Mouse (Mus musculus) kidney, postnatal 0 days (tissue): ENCODE data around the gene Pdgfb. TPM values are rescaled to one million over a fixed set of nuclear protein-coding genes. Genes with fewer than 3 reads are reported as not detected.

ENCODE experiments used
- ATAC-seq: fragments of 200-750 bp; cut with Nextera tagmentation; replicated peaks from 2 replicates; pipeline ENCODE4 v1.8.0; 2017; ENCODE audit warnings: low read depth, moderate number of reproducible peaks, moderate TSS enrichment, moderate library complexity; ENCODE audit not compliant: low FRiP score
- DNase-seq: peaks from one replicate; pipeline ENCODE4 v3.0.0-alpha.2; 2016; ENCODE audit warnings: low spot score
- H3K27ac ChIP-seq: fragments of 300-500 bp; sonication (generic); 2 replicates; pipeline ENCODE4 v1.5.1; 2014; ENCODE audit warnings: mild to moderate bottlenecking
- H3K27me3 ChIP-seq: fragments of 300-500 bp; sonication (generic); 2 replicates; pipeline ENCODE4 v1.6.1; 2014; ENCODE audit warnings: low read length, mixed read lengths; ENCODE audit not compliant: insufficient read depth
- H3K36me3 ChIP-seq: fragments of 300-500 bp; sonication (generic); 2 replicates; pipeline ENCODE4 v1.6.1; 2014; ENCODE audit warnings: low read length, mixed read lengths; ENCODE audit not compliant: insufficient read depth
- H3K4me1 ChIP-seq: fragments of 300-500 bp; sonication (generic); replicated peaks from 2 replicates; pipeline ENCODE4 v1.6.1; 2014; ENCODE audit warnings: antibody characterized with exemption, low read length, mixed read lengths; ENCODE audit not compliant: insufficient read depth
- H3K4me2 ChIP-seq: fragments of 300-500 bp; sonication (generic); 2 replicates; pipeline ENCODE4 v1.6.1; 2014; ENCODE audit warnings: mild to moderate bottlenecking, low read length, moderate library complexity, mixed read lengths
- H3K4me3 ChIP-seq: fragments of 300-500 bp; sonication (generic); replicated peaks from 2 replicates; pipeline ENCODE4 v1.5.1; 2014; ENCODE audit warnings: low read depth, low read length
- H3K9ac ChIP-seq: fragments of 300-500 bp; sonication (generic); 2 replicates; pipeline ENCODE4 v1.6.1; 2014; ENCODE audit warnings: low read depth, low read length
- H3K9me3 ChIP-seq: fragments of 300-500 bp; sonication (generic); replicated peaks from 2 replicates; pipeline ENCODE4 v1.6.1; 2016; ENCODE audit warnings: low read length, inconsistent platforms, mixed read lengths
- CTCF ChIP-seq: IDR thresholded peaks from 2 replicates; pipeline ENCODE4 v1.5.1; 2016; ENCODE audit warnings: antibody characterized with exemption, low read depth, mild to moderate bottlenecking, moderate library complexity
- WGBS: fragments of 180-500 bp; shearing (Covaris S2); extraction: QIAGEN DNeasy Blood & Tissue Kit; methylation state at CpG from one replicate; pipeline ENCODE4 v1.1.7; 2014; 5-methylcytosine and 5-hydroxymethylcytosine counted together
- microRNA-seq: library from miRNA; unstranded; fragments of <30 nt; microRNA quantifications from one replicate; pipeline ENCODE4, GENCODE M21; 2016
- polyA plus RNA-seq: library from polyadenylated mRNA; unstranded; fragments of >200 nt; fragmentation: Nextera tagmentation; extraction: Ambion mirVana; gene quantifications from 2 replicates; pipeline ENCODE4 v1.2.1, GENCODE M21; 2015

Pdgfb gene
- polyA plus RNA-seq, 1 experiment from 2014 or later, result 6.8 TPM

DNA sequence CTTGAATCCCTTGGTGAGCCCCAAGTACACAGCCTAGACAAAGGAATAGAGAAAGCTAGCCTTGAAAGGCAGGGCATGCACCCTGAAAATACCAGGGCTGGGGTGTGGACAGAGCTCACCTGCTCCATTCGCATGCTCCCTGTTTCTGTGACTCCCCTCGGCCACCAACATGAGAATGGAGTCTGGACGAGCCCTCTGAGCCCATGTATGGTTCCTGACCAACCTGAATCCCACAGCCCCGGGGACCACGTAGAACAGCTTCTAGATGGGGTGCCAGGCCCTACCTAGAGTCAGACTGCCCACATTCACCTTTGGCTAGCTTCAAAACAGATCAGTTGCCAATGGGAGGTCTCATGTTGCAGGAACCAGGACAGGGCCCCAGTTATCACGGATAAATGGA is 63.6 kb downstream of the Pdgfb start:
- H3K4me3 ChIP-seq, result no peak overlapping the region
- 0 out of 2 replicates have a peak overlapping the region, but pooled peaks have one; percentile 28 for H3K9ac ChIP-seq
- H3K36me3 ChIP-seq, result no peaks in the 10 kb centered on the region
- ATAC-seq, result no peak
- DNase-seq, result no peak
- H3K4me2 ChIP-seq, result peak overlapping the region; percentile 57; the same call in 1 of the 2 replicates
- H3K27me3 ChIP-seq, result no peaks in the 10 kb centered on the region
- H3K27ac ChIP-seq, result peak overlapping the region; percentile 85
- H3K9me3 ChIP-seq, result no peaks in the 10 kb centered on the region
- peaks cover 34% of the 10 kb centered on the region for H3K4me1 ChIP-seq
- TF ChIP-seq CTCF, result no peak
- 57% methylated on average over 6 of the region's 6 CpGs for WGBS

DNA sequence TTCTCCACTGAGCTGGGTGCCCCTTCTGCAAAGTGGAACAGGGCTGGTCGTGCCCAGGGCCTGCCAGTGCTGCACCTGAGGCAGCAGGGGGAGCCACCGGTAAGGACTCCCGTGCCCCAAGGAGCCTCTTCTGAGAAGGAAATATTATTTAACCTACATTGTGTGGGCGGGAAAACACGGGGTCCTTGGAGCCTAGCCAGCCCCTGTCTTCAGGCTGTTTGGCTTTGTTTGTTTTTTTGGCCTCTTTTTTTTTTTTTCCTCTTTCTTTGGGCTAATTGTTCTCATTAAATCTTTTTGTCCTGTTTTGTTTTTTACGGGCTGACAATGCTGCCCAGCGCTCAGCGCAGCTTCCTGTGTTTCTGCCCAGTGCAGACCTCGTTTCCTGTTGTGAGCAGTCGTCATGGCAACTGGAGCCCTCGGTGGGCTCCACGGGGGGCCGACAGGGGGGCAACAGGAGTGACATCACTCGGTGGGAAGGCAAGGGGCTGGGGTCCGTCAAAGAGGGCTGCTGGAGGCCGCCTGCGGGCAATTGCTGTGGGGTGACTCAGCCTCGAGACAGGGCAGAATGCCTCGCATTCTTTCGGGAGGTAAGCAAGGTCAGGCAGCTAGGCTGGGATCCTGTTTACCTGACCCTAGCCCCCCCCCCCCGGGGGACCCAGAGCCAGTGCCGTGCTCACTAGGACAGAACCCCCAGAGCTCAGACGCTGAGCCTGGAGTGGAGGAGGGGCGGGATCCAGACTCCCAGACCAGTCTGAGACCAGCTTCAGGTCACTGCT is 64.3 kb downstream of the Pdgfb start:
- Histone ChIP-seq H3K9ac (peak overlapping the region; percentile 28; the same call in 1 of the 2 replicates), H3K27me3 (no peaks in the 10 kb centered on the region), H3K4me1 (peaks cover 34% of the 10 kb centered on the region), H3K4me3 (peak overlapping the region; percentile 17; the same call in 1 of the 2 replicates), H3K27ac (peak overlapping the region; percentile 85), H3K36me3 (no peaks in the 10 kb centered on the region), H3K9me3 (no peaks in the 10 kb centered on the region), H3K4me2 (peak overlapping the region; percentile 57)
- TF ChIP-seq CTCF, result peak; percentile 76
- WGBS, result under 1% methylated on average over 24 of the region's 24 CpGs
- DNase-seq (peak; percentile 79), ATAC-seq (peak; percentile 58)

DNA sequence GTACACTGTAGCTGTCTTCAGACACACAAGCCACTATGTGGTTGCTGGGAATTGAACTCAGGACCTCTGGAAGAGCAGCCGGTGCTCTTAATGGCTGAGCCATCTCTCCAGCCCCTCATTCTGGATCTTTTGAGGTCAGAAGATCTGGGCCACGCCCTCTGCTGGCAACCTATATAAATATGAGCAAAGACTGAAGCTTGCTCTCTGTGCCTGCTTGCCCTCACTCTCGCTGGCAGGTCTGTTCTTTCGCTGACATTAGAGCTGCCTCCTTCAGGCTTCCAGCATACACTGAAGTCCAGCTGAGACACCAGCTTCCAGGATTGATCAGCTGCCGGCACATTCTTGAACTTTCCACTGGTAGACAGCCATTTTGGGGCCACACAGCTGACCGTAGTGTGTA is 67.1 kb downstream of the Pdgfb start:
- DNase-seq (no peak), ATAC-seq (no peak)

DNA sequence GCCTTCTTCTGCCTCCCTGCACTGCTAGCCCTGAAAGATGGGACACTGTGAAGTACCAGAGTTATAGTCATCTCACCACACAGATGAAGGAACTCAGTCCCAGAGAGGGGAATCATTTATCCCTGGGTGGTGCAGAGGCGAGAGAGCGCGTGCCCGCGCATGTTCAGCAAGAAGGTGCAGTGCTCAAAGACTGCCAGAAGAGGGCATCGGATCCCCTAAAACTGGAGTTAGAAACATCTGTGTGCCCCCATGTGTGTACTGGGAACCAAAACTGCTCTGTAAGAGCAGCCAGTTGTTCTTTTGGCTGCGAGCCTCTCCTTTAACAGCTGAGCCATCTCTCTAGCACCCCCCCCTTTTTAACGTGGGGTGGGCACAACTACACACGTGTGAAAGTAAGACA is 68.0 kb downstream of the Pdgfb start:
- H3K27ac ChIP-seq, result no peak overlapping the region
- peaks cover 22% of the 10 kb centered on the region for H3K4me1 ChIP-seq
- TF ChIP-seq CTCF, result peak; percentile 60
- no peaks in the 10 kb centered on the region for H3K36me3 ChIP-seq
- no peaks in the 10 kb centered on the region for H3K9me3 ChIP-seq
- WGBS, result 73% methylated on average over 9 of the region's 9 CpGs
- no peaks in the 10 kb centered on the region for H3K27me3 ChIP-seq
- no peak overlapping the region for H3K4me3 ChIP-seq
- peak; percentile 41 for DNase-seq
- H3K4me2 ChIP-seq, result no peak overlapping the region
- ATAC-seq, result no peak
- no peak overlapping the region for H3K9ac ChIP-seq

More for the DNA sequence above, 67.1 kb downstream of the Pdgfb start:
- Histone ChIP-seq H3K9me3 (no peaks in the 10 kb centered on the region), H3K9ac (no peak overlapping the region), H3K4me3 (no peak overlapping the region), H3K27me3 (no peaks in the 10 kb centered on the region), H3K36me3 (no peaks in the 10 kb centered on the region), H3K4me2 (no peak overlapping the region), H3K27ac (no peak overlapping the region), H3K4me1 (peaks cover 30% of the 10 kb centered on the region)
- WGBS, result 69% methylated on average over 6 of the region's 6 CpGs
- peak; percentile 22; the same call in 1 of the 2 replicates for TF ChIP-seq CTCF

DNA sequence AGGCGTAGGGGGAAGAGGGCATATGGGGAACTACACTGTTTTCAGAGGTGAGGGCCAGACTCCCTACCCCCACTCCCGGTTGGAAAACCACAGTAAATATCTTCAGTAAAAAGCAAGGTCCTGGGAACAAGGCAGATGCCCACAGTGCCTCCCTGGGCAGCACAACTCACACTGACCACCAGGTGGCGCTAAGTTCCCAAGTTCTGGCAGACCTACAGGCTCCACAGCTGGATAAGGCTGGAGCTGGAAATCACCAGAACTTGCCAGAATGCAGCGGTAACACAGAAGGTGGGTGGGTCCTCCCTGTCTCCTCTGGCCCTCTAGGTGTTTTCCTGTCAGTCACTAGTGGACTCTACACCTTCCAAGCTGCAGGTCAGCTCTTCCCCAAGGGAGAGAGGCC is 68.8 kb downstream of the Pdgfb start:
- no peaks in the 10 kb centered on the region for H3K27me3 ChIP-seq
- peak; percentile 98 for TF ChIP-seq CTCF
- DNase-seq (peak; percentile 91), ATAC-seq (peak; percentile 82)
- no peak overlapping the region for H3K9ac ChIP-seq
- H3K27ac ChIP-seq, result no peak overlapping the region
- 10% methylated on average over 4 of the region's 4 CpGs for WGBS
- H3K4me2 ChIP-seq, result no peak overlapping the region
- no peak overlapping the region for H3K4me3 ChIP-seq
- H3K4me1 ChIP-seq, result peaks cover 15% of the 10 kb centered on the region
- no peaks in the 10 kb centered on the region for H3K36me3 ChIP-seq
- no peaks in the 10 kb centered on the region for H3K9me3 ChIP-seq

Small RNA genes lying within 50 kb of the gene (microRNA-seq; reads per million reads assigned to microRNA genes)
- gene Mir7213, result 1.6 reads per million

Other genes with a start within 250 kb of the Pdgfb start
- gene Dnal4, start 237.1 kb downstream of the Pdgfb start, polyA plus RNA-seq, result 59.3 and 61.8 TPM in 2 replicates
- gene Nptxr, start 210.2 kb downstream of the Pdgfb start, polyA plus RNA-seq, result 1.1 and 1.4 TPM in 2 replicates
- gene Npcd, start 180.7 kb downstream of the Pdgfb start, polyA plus RNA-seq, result 0.28 TPM in 1 of 2 replicates, not detected in the other
- gene Cbx6, start 180.3 kb downstream of the Pdgfb start, polyA plus RNA-seq, result 39.0 and 46.6 TPM in 2 replicates
- 26.1 and 26.4 TPM in 2 replicates for gene Apobec3, start 123.3 kb downstream of the Pdgfb start, polyA plus RNA-seq
- gene Cbx7, start 43.9 kb downstream of the Pdgfb start, polyA plus RNA-seq, result 4.5 and 4.6 TPM in 2 replicates
- 21.8 and 24.1 TPM in 2 replicates for gene Syngr1, start 76.4 kb upstream of the Pdgfb start, polyA plus RNA-seq
- gene Rpl3, start 76.9 kb upstream of the Pdgfb start, polyA plus RNA-seq, result 970 and 975 TPM in 2 replicates
- 27.7 and 31.8 TPM in 2 replicates for gene Tab1, start 118.2 kb upstream of the Pdgfb start, polyA plus RNA-seq
- gene Mgat3, start 158.7 kb upstream of the Pdgfb start, polyA plus RNA-seq, result 6.7 and 7.4 TPM in 2 replicates
- gene Mief1, start 219.0 kb upstream of the Pdgfb start, polyA plus RNA-seq, result 19.9 and 20.5 TPM in 2 replicates
- not detected in 2 replicates for gene AC140267.1, start 220.9 kb upstream of the Pdgfb start, polyA plus RNA-seq
- gene Atf4, start 240.2 kb upstream of the Pdgfb start, polyA plus RNA-seq, result 116 and 118 TPM in 2 replicates
- gene Rps19bp1, start 249.3 kb upstream of the Pdgfb start, polyA plus RNA-seq, result 53.5 and 62.7 TPM in 2 replicates